Mouse (Mus musculus): ENCODE measurements around the gene Shb. TPM values are rescaled to one million over a fixed set of nuclear protein-coding genes. Genes with fewer than 3 reads are reported as not detected.

Shb gene
- polyA plus RNA-seq, 1 experiment from 2014 or later, result 2.6 TPM

DNA sequence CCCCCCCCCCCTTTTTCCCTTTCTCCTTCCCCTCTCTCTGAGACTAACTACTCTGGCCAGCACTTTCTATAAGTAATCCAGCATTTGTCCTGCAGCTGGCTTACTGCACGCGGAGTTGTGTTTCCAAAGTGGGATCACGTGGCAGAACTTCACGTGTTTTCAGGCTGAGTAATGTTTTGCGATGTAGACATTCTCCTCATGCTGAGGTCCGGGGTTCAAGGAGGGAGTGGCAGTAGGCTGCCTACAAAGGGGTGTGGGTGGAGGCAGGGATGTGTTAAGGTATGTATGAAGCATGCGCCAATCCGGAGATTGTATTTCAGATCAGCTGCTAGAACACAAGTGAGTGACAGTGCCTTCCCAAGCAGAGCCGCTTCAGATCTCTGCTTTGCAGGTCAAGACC lies 72.9 kb downstream of the Shb start:
- Histone ChIP-seq H3K4me1 (ENCODE audit: control insufficient read depth, insufficient read depth, low read depth, low read length) (no peaks in the 10 kb centered on the region; the same call in 1 of the 2 replicates), H3K4me2 (ENCODE audit: low read length) (no peak overlapping the region), H3K36me3 (ENCODE audit: control insufficient read depth, insufficient read depth, low read length) (no peaks in the 10 kb centered on the region), H3K9ac (ENCODE audit: low read depth, low read length) (no peak overlapping the region), H3K9me3 (ENCODE audit: control insufficient read depth, low read length) (no peaks in the 10 kb centered on the region), H3K4me3 (ENCODE audit: low read length) (no peak overlapping the region), H3K27me3 (replicated peaks; ENCODE audit: control insufficient read depth, insufficient read depth, low read length) (no peaks in the 10 kb centered on the region), H3K27ac (ENCODE audit: low read depth, low read length) (no peak overlapping the region)
- ATAC-seq, result no peak
- 85% methylated on average over 9 of the region's 9 CpGs for WGBS

GRCm38 (mm10) chr4:45457543-45457942 lies 74.7 kb downstream of the Shb start:
- WGBS, result 93% methylated on average over 2 of the region's 2 CpGs
- no peak overlapping the region for H3K9ac ChIP-seq (ENCODE audit: low read depth, low read length)

GRCm38 (mm10) chr4:45455001-45455400 lies 77.3 kb downstream of the Shb start:
- H3K27me3 ChIP-seq (replicated peaks; ENCODE audit: control insufficient read depth, insufficient read depth, low read length), result no peaks in the 10 kb centered on the region
- no peak overlapping the region for H3K4me2 ChIP-seq (ENCODE audit: low read length)
- no peak overlapping the region for H3K4me3 ChIP-seq (ENCODE audit: low read length)
- no peak for ATAC-seq
- H3K9ac ChIP-seq (ENCODE audit: low read depth, low read length), result no peak overlapping the region
- 94% methylated on average over 4 of the region's 4 CpGs for WGBS
- no peak overlapping the region for H3K27ac ChIP-seq (ENCODE audit: low read depth, low read length)
- H3K36me3 ChIP-seq (ENCODE audit: control insufficient read depth, insufficient read depth, low read length), result no peaks in the 10 kb centered on the region
- H3K4me1 ChIP-seq (ENCODE audit: control insufficient read depth, insufficient read depth, low read depth, low read length), result peaks cover 16% of the 10 kb centered on the region
- no peaks in the 10 kb centered on the region for H3K9me3 ChIP-seq (ENCODE audit: control insufficient read depth, low read length)

More at GRCm38 (mm10) chr4:45457543-45457942, 74.7 kb downstream of the Shb start:
- no peak overlapping the region for H3K4me2 ChIP-seq (ENCODE audit: low read length)
- H3K9me3 ChIP-seq (ENCODE audit: control insufficient read depth, low read length), result no peaks in the 10 kb centered on the region
- no peaks in the 10 kb centered on the region for H3K27me3 ChIP-seq (replicated peaks; ENCODE audit: control insufficient read depth, insufficient read depth, low read length)
- peaks cover 11% of the 10 kb centered on the region for H3K4me1 ChIP-seq (ENCODE audit: control insufficient read depth, insufficient read depth, low read depth, low read length)
- no peak for ATAC-seq
- H3K36me3 ChIP-seq (ENCODE audit: control insufficient read depth, insufficient read depth, low read length), result no peaks in the 10 kb centered on the region
- no peak overlapping the region for H3K27ac ChIP-seq (ENCODE audit: low read depth, low read length)
- no peak overlapping the region for H3K4me3 ChIP-seq (ENCODE audit: low read length)

DNA sequence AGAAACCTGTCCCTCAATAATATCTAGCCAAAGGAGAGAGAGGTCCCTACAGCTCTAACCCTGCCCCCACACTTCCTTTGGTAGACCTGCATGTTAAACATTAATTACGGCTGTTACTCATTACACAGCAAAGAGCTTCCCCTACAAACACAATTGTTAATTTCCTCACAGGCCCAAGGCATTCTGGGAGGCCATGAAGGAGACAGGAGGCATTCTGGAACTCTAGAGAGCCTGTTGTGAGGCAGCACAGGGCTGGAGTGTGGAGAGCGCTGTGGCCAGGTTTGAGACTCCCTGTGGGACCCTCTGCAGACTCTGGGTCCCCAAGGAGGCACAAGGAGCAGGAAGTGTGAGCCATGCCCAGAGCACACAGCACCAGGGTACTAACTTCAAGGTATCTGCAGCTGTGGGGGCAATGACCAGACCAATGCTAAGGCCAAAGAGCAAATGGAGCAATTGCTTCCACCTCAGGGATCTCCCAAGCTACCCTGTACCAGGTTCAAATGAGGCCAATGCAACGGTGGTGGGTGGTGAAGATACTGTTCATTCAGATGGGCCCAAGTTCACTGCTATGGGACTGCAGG lies 78.9 kb downstream of the Shb start:
- no peak overlapping the region for H3K27ac ChIP-seq (ENCODE audit: low read depth, low read length)
- 73% methylated on average over 3 of the region's 3 CpGs for WGBS

DNA sequence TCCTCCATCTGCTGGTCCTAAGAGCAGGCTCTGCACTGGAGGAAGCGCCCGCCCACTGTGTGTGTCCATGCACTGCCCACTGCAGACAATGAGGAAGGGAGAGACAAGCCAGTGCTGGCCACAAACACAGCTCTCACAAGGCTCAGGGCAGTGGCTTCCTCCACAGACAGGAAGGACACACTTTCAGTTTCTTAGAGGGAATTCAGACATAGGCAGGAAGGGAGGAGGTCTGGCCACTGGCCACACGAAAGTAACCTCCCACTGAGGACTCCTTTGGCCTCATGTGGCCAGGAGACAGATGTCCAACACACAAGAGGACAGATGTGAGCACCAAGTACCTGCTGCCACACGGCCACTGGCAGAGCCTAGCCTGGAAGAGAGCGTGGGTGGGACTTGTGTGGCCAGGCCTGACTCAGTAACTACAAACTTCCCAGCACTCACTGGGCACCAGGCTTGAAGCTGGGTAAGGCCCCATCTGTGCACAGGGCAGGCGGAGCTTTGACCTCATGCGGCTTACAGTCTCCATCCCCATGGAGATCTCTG lies 79.6 kb downstream of the Shb start:
- Histone ChIP-seq H3K4me1 (ENCODE audit: control insufficient read depth, insufficient read depth, low read depth, low read length) (peaks cover 19% of the 10 kb centered on the region), H3K36me3 (ENCODE audit: control insufficient read depth, insufficient read depth, low read length) (no peaks in the 10 kb centered on the region), H3K4me3 (ENCODE audit: low read length) (no peak overlapping the region), H3K9me3 (ENCODE audit: control insufficient read depth, low read length) (no peaks in the 10 kb centered on the region), H3K9ac (ENCODE audit: low read depth, low read length) (no peak overlapping the region), H3K4me2 (ENCODE audit: low read length) (no peak overlapping the region), H3K27me3 (replicated peaks; ENCODE audit: control insufficient read depth, insufficient read depth, low read length) (no peaks in the 10 kb centered on the region), H3K27ac (ENCODE audit: low read depth, low read length) (no peak overlapping the region)
- 62% methylated on average over 7 of the region's 7 CpGs for WGBS
- ATAC-seq, result no peak

More for the DNA sequence above, 78.9 kb downstream of the Shb start:
- H3K9ac ChIP-seq (ENCODE audit: low read depth, low read length), result no peak overlapping the region; the same call in 1 of the 2 replicates
- H3K4me2 ChIP-seq (ENCODE audit: low read length), result no peak overlapping the region
- H3K4me3 ChIP-seq (ENCODE audit: low read length), result no peak overlapping the region
- H3K9me3 ChIP-seq (ENCODE audit: control insufficient read depth, low read length), result no peaks in the 10 kb centered on the region
- H3K4me1 ChIP-seq (ENCODE audit: control insufficient read depth, insufficient read depth, low read depth, low read length), result peaks cover 19% of the 10 kb centered on the region
- H3K36me3 ChIP-seq (ENCODE audit: control insufficient read depth, insufficient read depth, low read length), result no peaks in the 10 kb centered on the region
- no peak for ATAC-seq
- no peaks in the 10 kb centered on the region for H3K27me3 ChIP-seq (replicated peaks; ENCODE audit: control insufficient read depth, insufficient read depth, low read length)

GRCm38 (mm10) chr4:45449012-45449411 lies 83.3 kb downstream of the Shb start:
- WGBS, result 55% methylated on average over 5 of the region's 5 CpGs
- H3K4me3 ChIP-seq (ENCODE audit: low read length), result no peak overlapping the region
- no peak overlapping the region for H3K27ac ChIP-seq (ENCODE audit: low read depth, low read length)
- no peak overlapping the region for H3K9ac ChIP-seq (ENCODE audit: low read depth, low read length)
- H3K36me3 ChIP-seq (ENCODE audit: control insufficient read depth, insufficient read depth, low read length), result no peaks in the 10 kb centered on the region
- no peaks in the 10 kb centered on the region for H3K27me3 ChIP-seq (replicated peaks; ENCODE audit: control insufficient read depth, insufficient read depth, low read length)
- H3K4me1 ChIP-seq (ENCODE audit: control insufficient read depth, insufficient read depth, low read depth, low read length), result peaks cover 19% of the 10 kb centered on the region
- H3K4me2 ChIP-seq (ENCODE audit: low read length), result no peak overlapping the region
- H3K9me3 ChIP-seq (ENCODE audit: control insufficient read depth, low read length), result no peaks in the 10 kb centered on the region
- no peak for ATAC-seq

DNA sequence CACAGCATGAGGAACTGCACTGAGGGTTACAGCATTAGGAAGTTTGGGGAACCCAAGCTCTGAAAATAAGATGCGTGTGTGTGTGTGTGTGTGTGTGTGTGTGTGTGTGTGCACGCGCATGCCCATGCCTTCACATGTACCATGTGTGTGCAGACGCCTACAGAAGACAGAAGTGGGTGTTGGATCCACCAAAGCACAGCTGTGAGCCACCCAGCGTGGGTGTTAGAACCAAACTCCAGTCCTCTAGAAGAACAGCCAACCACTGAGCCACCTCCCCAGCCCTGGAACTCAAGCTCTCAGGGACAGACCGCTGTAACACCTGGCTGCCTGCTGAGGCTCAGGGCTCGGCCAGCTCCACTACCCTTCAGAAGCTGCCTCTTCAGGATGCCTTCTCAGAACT lies 83.8 kb downstream of the Shb start:
- Histone ChIP-seq H3K27me3 (replicated peaks; ENCODE audit: control insufficient read depth, insufficient read depth, low read length) (no peaks in the 10 kb centered on the region), H3K4me2 (ENCODE audit: low read length) (no peak overlapping the region), H3K9ac (ENCODE audit: low read depth, low read length) (no peak overlapping the region), H3K4me3 (ENCODE audit: low read length) (no peak overlapping the region), H3K9me3 (ENCODE audit: control insufficient read depth, low read length) (no peaks in the 10 kb centered on the region), H3K4me1 (ENCODE audit: control insufficient read depth, insufficient read depth, low read depth, low read length) (peaks cover 16% of the 10 kb centered on the region), H3K27ac (ENCODE audit: low read depth, low read length) (no peak overlapping the region), H3K36me3 (ENCODE audit: control insufficient read depth, insufficient read depth, low read length) (no peaks in the 10 kb centered on the region)
- no peak for ATAC-seq
- 92% methylated on average over 7 of the region's 7 CpGs for WGBS

DNA sequence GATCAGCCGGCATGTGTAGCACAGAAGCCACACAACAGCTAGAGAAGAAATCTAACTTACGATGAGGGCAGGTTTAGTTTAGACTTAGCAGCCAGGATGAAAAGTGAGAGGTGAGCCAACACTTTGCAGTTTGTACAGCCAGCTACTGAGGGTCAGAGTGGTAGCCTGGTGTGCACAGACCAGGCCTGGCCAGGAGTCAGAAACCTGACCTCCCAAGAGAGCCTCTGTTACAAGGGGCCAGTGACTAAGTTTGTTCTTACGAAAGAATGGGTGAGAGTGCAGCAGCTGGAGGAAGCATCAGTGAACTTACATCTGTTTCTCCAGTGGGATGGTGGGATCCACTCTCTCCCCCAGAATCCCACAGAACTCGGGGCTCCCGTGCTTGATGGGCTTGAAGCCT lies 85.1 kb downstream of the Shb start:
- Histone ChIP-seq H3K4me3 (ENCODE audit: low read length) (no peak overlapping the region), H3K9ac (ENCODE audit: low read depth, low read length) (no peak overlapping the region), H3K4me2 (ENCODE audit: low read length) (no peak overlapping the region), H3K27me3 (replicated peaks; ENCODE audit: control insufficient read depth, insufficient read depth, low read length) (no peaks in the 10 kb centered on the region), H3K27ac (ENCODE audit: low read depth, low read length) (no peak overlapping the region), H3K36me3 (ENCODE audit: control insufficient read depth, insufficient read depth, low read length) (no peaks in the 10 kb centered on the region), H3K4me1 (ENCODE audit: control insufficient read depth, insufficient read depth, low read depth, low read length) (peaks cover 7% of the 10 kb centered on the region), H3K9me3 (ENCODE audit: control insufficient read depth, low read length) (no peaks in the 10 kb centered on the region)
- WGBS, result 84% methylated on average over 5 of the region's 5 CpGs
- no peak for ATAC-seq

- H3K4me1 ChIP-seq (ENCODE audit: control insufficient read depth, insufficient read depth, low read depth, low read length), result peaks cover 3% of the 10 kb centered on the region
- WGBS, result 50% methylated on average over 3 of the region's 3 CpGs
- no peaks in the 10 kb centered on the region for H3K27me3 ChIP-seq (replicated peaks; ENCODE audit: control insufficient read depth, insufficient read depth, low read length)
- no peak overlapping the region for H3K4me2 ChIP-seq (ENCODE audit: low read length)
- H3K27ac ChIP-seq (ENCODE audit: low read depth, low read length), result no peak overlapping the region
- H3K9ac ChIP-seq (ENCODE audit: low read depth, low read length), result no peak overlapping the region
- H3K4me3 ChIP-seq (ENCODE audit: low read length), result no peak overlapping the region
- H3K36me3 ChIP-seq (ENCODE audit: control insufficient read depth, insufficient read depth, low read length), result no peaks in the 10 kb centered on the region
- no peaks in the 10 kb centered on the region for H3K9me3 ChIP-seq (ENCODE audit: control insufficient read depth, low read length)
- ATAC-seq, result no peak
Measured at GRCm38 (mm10) chr4:45445235-45445634, 87.0 kb downstream of the Shb start.
